ENCODE assay signal across 7 mouse cellular contexts in genomic region chr11:32925421-32926271, GRCm38 (mm10).
DNase-seq lines count a peak whose midpoint lies in the region; ATAC-seq lines count a peak whose summit lies in the region.

No protein-coding gene starts in this region.

- H3K4me2 ChIP-seq in hindbrain, embryonic 16.5 days (ENCODE audit: low read length), result peak overlapping the region; percentile 49

- H3K9ac ChIP-seq in hindbrain, embryonic 16.5 days (ENCODE audit: low read depth, low read length), result peak overlapping the region; percentile 55

- H3K4me1 ChIP-seq in hindbrain, embryonic 16.5 days (ENCODE audit: control insufficient read depth, insufficient read depth, low read depth, low read length), result peaks cover 7% of the 10 kb centered on the region; the same call in 1 of the 2 replicates

- 8% methylated on average over 33 of the region's 33 CpGs for WGBS in hindbrain, embryonic 16.5 days

- peak overlapping the region; percentile 19 for H3K4me3 ChIP-seq in hindbrain, embryonic 16.5 days (ENCODE audit: low read length)

- H3K27me3 ChIP-seq in hindbrain, embryonic 16.5 days (replicated peaks; ENCODE audit: control insufficient read depth, insufficient read depth, low read length), result no peaks in the 10 kb centered on the region

- no peaks in the 10 kb centered on the region for H3K36me3 ChIP-seq in hindbrain, embryonic 16.5 days (ENCODE audit: control insufficient read depth, insufficient read depth, low read length)

- peak; percentile 45 for DNase-seq in embryo, embryonic 11.5 days (ENCODE audit: low read depth, low spot score)
- DNase-seq in gastrocnemius, postnatal 10 days, result peak; percentile 61
- DNase-seq in lung, adult 18-20 months, result peak; percentile 27 to 28
- DNase-seq in ovary, postnatal 36 days (ENCODE audit: low spot score), result peak; percentile 37
- DNase-seq in frontal cortex, postnatal 25 days (ENCODE audit: low spot score in 2 of 2), result no peak
- no peak for DNase-seq in layer of hippocampus, postnatal 14 days (ENCODE audit: low spot score in 2 of 2)

- no peak overlapping the region for H3K27ac ChIP-seq in hindbrain, embryonic 16.5 days (ENCODE audit: low read depth, low read length)

- no peaks in the 10 kb centered on the region for H3K9me3 ChIP-seq in hindbrain, embryonic 16.5 days (ENCODE audit: control insufficient read depth, low read length)

- ATAC-seq in hindbrain, embryonic 16.5 days, result peak; percentile 62

Comparison
In these comparisons a context has a peak if more than half of its experiments do, and no peak if none do; other contexts are left out.
1. DNase-seq: peak in embryo, embryonic 11.5 days (single experiment), gastrocnemius, postnatal 10 days (single experiment), lung, adult 18-20 months (2 of 2) and ovary, postnatal 36 days (single experiment); none in frontal cortex, postnatal 25 days (0 of 2) and layer of hippocampus, postnatal 14 days (0 of 2).